Mouse (Mus musculus) heart, embryonic 14.5 days (tissue): Measurements from ENCODE around the gene Kif11. TPM values are rescaled to one million over a fixed set of nuclear protein-coding genes. Genes with fewer than 3 reads are reported as not detected.

Experiments
- ATAC-seq: fragments of 200-750 bp; cut with Nextera tagmentation; 2 replicates; pipeline ENCODE4 v1.8.0; 2017; ENCODE audit warnings: low read depth, moderate TSS enrichment; ENCODE audit not compliant: insufficient number of reproducible peaks, insufficient read depth, low FRiP score
- H3K27ac ChIP-seq, 2 experiments: fragments of 200-500 bp in 1 of 2; fragments of 300-500 bp in 1 of 2; sonication (generic) in 1 of 2; replicated peaks in 1 of 2; 2 replicates each; pipeline ENCODE4 v1.5.1; 2012 to 2014; ENCODE audit warnings: low read depth in 2 of 2, low read length in 2 of 2, control low read depth in 1 of 2, mild to moderate bottlenecking in 1 of 2, mixed read lengths in 1 of 2; ENCODE audit not compliant: control insufficient read depth in 1 of 2, insufficient read depth in 1 of 2
- H3K27me3 ChIP-seq: fragments of 300-500 bp; sonication (generic); 2 replicates; pipeline ENCODE4 v1.6.1; 2014; ENCODE audit warnings: mild to moderate bottlenecking, low read length, control low read depth; ENCODE audit not compliant: control insufficient read depth, insufficient read depth
- H3K36me3 ChIP-seq: fragments of 300-500 bp; sonication (generic); 2 replicates; pipeline ENCODE4 v1.6.1; 2014; ENCODE audit warnings: mild to moderate bottlenecking, control low read depth, low read length, mixed read lengths; ENCODE audit not compliant: control insufficient read depth, insufficient read depth
- H3K4me1 ChIP-seq, 2 experiments: fragments of 200-500 bp in 1 of 2; fragments of 300-500 bp in 1 of 2; sonication (generic) in 1 of 2; 2 replicates each; pipeline ENCODE4 v1.6.1; 2012 to 2014; ENCODE audit warnings: low read length in 2 of 2, control low read depth in 1 of 2, mixed read lengths in 1 of 2; ENCODE audit not compliant: control insufficient read depth in 2 of 2, insufficient read depth in 2 of 2
- H3K4me2 ChIP-seq: fragments of 300-500 bp; sonication (generic); 2 replicates; pipeline ENCODE4 v1.6.1; 2014; ENCODE audit warnings: mild to moderate bottlenecking, low read length
- H3K4me3 ChIP-seq, 2 experiments: fragments of 200-500 bp in 1 of 2; fragments of 300-500 bp in 1 of 2; sonication (generic) in 1 of 2; 2 replicates each; pipeline ENCODE4 v1.5.1; 2012 to 2014; ENCODE audit warnings: low read length in 2 of 2, mild to moderate bottlenecking in 2 of 2, control low read depth in 1 of 2, low read depth in 1 of 2, moderate library complexity in 1 of 2; ENCODE audit not compliant: control insufficient read depth in 1 of 2, insufficient read depth in 1 of 2
- H3K9ac ChIP-seq: fragments of 300-500 bp; sonication (generic); 2 replicates; pipeline ENCODE4 v1.6.1; 2014; ENCODE audit warnings: mild to moderate bottlenecking, low read length
- H3K9me3 ChIP-seq: fragments of 300-500 bp; sonication (generic); 2 replicates; pipeline ENCODE4 v1.6.1; 2016; ENCODE audit warnings: low read length, control low read depth; ENCODE audit not compliant: control insufficient read depth
- WGBS: fragments of 180-500 bp; shearing (Covaris S2); extraction: QIAGEN DNeasy Blood & Tissue Kit; methylation state at CpG from one replicate; pipeline ENCODE4 v1.1.7; 2014; 5-methylcytosine and 5-hydroxymethylcytosine counted together
- polyA plus RNA-seq: library from polyadenylated mRNA; unstranded; fragments of >200 nt; fragmentation: Nextera tagmentation; extraction: Ambion mirVana; gene quantifications from 2 replicates; pipeline ENCODE4 v1.2.1, GENCODE M21; 2014

Kif11 gene
- polyA plus RNA-seq, 1 experiment from 2014 or later: 48.0 TPM

GRCm38 (mm10) chr19:37377404-37377990 is 1.3 kb downstream of the Kif11 start:
- Histone ChIP-seq H3K36me3 (no peaks in the 10 kb centered on the region), H3K27ac (no peak overlapping the region), H3K9ac (peak overlapping the region; percentile 86), H3K27me3 (no peaks in the 10 kb centered on the region), H3K4me2 (peak overlapping the region; percentile 70), H3K4me1 (peaks cover 0 to 18% of the 10 kb centered on the region in 2 experiments; a peak in 2 of 4 replicates), H3K4me3 (peak overlapping the region; percentile 44 to 72), H3K9me3 (no peaks in the 10 kb centered on the region)
- no peak for ATAC-seq
- 20% methylated on average over 8 of the region's 8 CpGs for WGBS

- Histone ChIP-seq H3K9me3 (no peaks in the 10 kb centered on the region), H3K4me2 (peak overlapping the region; percentile 70; the same call in 1 of the 2 replicates), H3K4me1 (peaks cover 0 to 18% of the 10 kb centered on the region in 2 experiments; a peak in 2 of 4 replicates), H3K36me3 (no peaks in the 10 kb centered on the region), H3K4me3 (no peak overlapping the region), H3K27ac (no peak overlapping the region), H3K27me3 (no peaks in the 10 kb centered on the region), H3K9ac (no peak overlapping the region)
- 86% methylated on average over 6 of the region's 6 CpGs for WGBS
- no peak for ATAC-seq
Measured at GRCm38 (mm10) chr19:37378816-37379215, 2.6 kb downstream of the Kif11 start.

- Histone ChIP-seq H3K4me2 (no peak overlapping the region), H3K4me3 (no peak overlapping the region), H3K27me3 (no peaks in the 10 kb centered on the region), H3K4me1 (peaks cover 0 to 2% of the 10 kb centered on the region in 2 experiments; a peak in 1 of 4 replicates), H3K9me3 (no peaks in the 10 kb centered on the region), H3K9ac (no peak overlapping the region), H3K36me3 (peaks cover 65% of the 10 kb centered on the region), H3K27ac (no peak overlapping the region)
- 64% methylated on average over 3 of the region's 3 CpGs for WGBS
- ATAC-seq: no peak
Measured at GRCm38 (mm10) chr19:37386126-37386525, 9.9 kb downstream of the Kif11 start.

GRCm38 (mm10) chr19:37391869-37392268 is 15.7 kb downstream of the Kif11 start:
- Histone ChIP-seq H3K4me2 (no peak overlapping the region), H3K27ac (no peak overlapping the region), H3K27me3 (no peaks in the 10 kb centered on the region), H3K36me3 (peaks cover 86% of the 10 kb centered on the region), H3K9ac (no peak overlapping the region), H3K4me1 (no peaks in the 10 kb centered on the region), H3K4me3 (no peak overlapping the region), H3K9me3 (no peaks in the 10 kb centered on the region)
- no peak for ATAC-seq
- WGBS: 97% methylated on average over 3 of the region's 3 CpGs

- no peaks in the 10 kb centered on the region for H3K27me3 ChIP-seq
- peaks cover 89% of the 10 kb centered on the region for H3K36me3 ChIP-seq
- H3K9ac ChIP-seq: no peak overlapping the region
- H3K4me2 ChIP-seq: no peak overlapping the region
- no peak overlapping the region for H3K27ac ChIP-seq
- WGBS: 93% methylated on average over 3 of the region's 3 CpGs
- ATAC-seq: no peak
- H3K9me3 ChIP-seq: no peaks in the 10 kb centered on the region
- H3K4me3 ChIP-seq: no peak overlapping the region
- H3K4me1 ChIP-seq: no peaks in the 10 kb centered on the region
Measured at GRCm38 (mm10) chr19:37396279-37396678, 20.1 kb downstream of the Kif11 start.

- Histone ChIP-seq H3K9me3 (no peaks in the 10 kb centered on the region), H3K27ac (no peak overlapping the region), H3K36me3 (peaks cover 97% of the 10 kb centered on the region), H3K27me3 (no peaks in the 10 kb centered on the region), H3K4me1 (no peaks in the 10 kb centered on the region), H3K4me3 (no peak overlapping the region), H3K9ac (no peak overlapping the region), H3K4me2 (no peak overlapping the region)
- ATAC-seq: no peak
- WGBS: 84% methylated on average over 6 of the region's 6 CpGs
Measured at GRCm38 (mm10) chr19:37400936-37401335, 24.7 kb downstream of the Kif11 start.

- no peak overlapping the region for H3K9ac ChIP-seq
- ATAC-seq: no peak
- 82% methylated on average over 4 of the region's 4 CpGs for WGBS
- H3K4me3 ChIP-seq: no peak overlapping the region
- no peak overlapping the region for H3K4me2 ChIP-seq
- H3K4me1 ChIP-seq: no peaks in the 10 kb centered on the region
- H3K27me3 ChIP-seq: no peaks in the 10 kb centered on the region
- H3K27ac ChIP-seq: no peak overlapping the region
- peaks cover 92% of the 10 kb centered on the region for H3K36me3 ChIP-seq
- no peaks in the 10 kb centered on the region for H3K9me3 ChIP-seq
Measured at GRCm38 (mm10) chr19:37418294-37418693, 42.1 kb downstream of the Kif11 start.

GRCm38 (mm10) chr19:37419613-37420012 is 43.4 kb downstream of the Kif11 start:
- WGBS: 40% methylated on average over 3 of the region's 3 CpGs
- no peak overlapping the region for H3K27ac ChIP-seq
- ATAC-seq: no peak
- peaks cover 79% of the 10 kb centered on the region for H3K36me3 ChIP-seq
- H3K4me2 ChIP-seq: no peak overlapping the region
- H3K27me3 ChIP-seq: no peaks in the 10 kb centered on the region
- no peak overlapping the region for H3K4me3 ChIP-seq
- no peaks in the 10 kb centered on the region for H3K4me1 ChIP-seq
- no peaks in the 10 kb centered on the region for H3K9me3 ChIP-seq
- H3K9ac ChIP-seq: no peak overlapping the region
